Comparison of ENCODE assay signal across 21 mouse cellular contexts in the genomic region with DNA sequence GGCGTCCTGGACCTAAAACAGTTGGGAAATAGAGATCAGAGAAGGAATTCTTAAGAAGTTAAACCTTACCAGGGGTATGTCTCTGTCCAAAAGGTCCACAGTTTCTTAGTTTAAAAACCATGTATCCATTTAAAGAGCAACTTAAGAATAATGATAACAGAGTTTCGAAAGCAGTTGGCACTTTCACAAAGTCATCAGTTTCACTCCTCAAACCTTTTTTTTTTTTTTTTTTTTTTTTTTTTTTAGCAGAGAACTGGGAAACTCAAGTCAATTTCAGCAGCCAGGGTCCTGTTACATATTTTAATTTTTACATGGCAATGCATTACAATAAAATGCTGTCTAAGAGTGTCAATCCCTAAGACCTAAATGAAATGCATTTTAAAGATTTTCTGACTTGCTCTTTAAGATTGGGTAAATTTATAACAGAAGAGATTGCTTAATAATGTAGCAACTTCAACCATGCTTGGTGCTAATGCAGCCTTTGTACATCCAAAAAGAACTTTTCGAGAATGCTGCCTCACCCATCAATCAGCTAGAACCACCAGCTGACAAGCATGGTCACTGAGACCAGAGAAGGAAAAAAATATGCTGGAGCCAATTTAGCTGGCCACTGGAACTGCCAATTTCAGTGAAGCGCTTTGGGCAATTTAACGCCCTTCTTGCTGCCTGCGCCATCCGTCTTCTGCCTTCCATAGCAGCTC.
"Had no signal": no experiment of that assay in that cellular context is flagged by ENCODE, and none has a peak within 500 bp of the region (broad histone marks: within the 10 kb centered on the region; RNA-seq: fewer than 3 reads in every experiment).

No protein-coding gene starts in this region.

- H3K4me3 ChIP-seq: layer of hippocampus, adult 2 months; limb, embryonic 10.5 days; limb, embryonic 13.5 days; midbrain, embryonic 12.5 days; midbrain, embryonic 15.5 days; neural tube, embryonic 12.5 days; neural tube, embryonic 15.5 days; stomach, embryonic 15.5 days had no signal

- H3K4me1 ChIP-seq: limb, embryonic 13.5 days; midbrain, embryonic 15.5 days; neural tube, embryonic 12.5 days; neural tube, embryonic 15.5 days; stomach, embryonic 15.5 days had no signal

- H3K36me3 ChIP-seq: limb, embryonic 10.5 days; limb, embryonic 13.5 days; midbrain, embryonic 12.5 days; midbrain, embryonic 15.5 days; neural tube, embryonic 12.5 days; neural tube, embryonic 15.5 days; stomach, embryonic 15.5 days had no signal

- H3K27me3 ChIP-seq: limb, embryonic 13.5 days; midbrain, embryonic 15.5 days; stomach, embryonic 15.5 days had no signal

- H3K9ac ChIP-seq: limb, embryonic 13.5 days; liver, embryonic 14.5 days; liver, postnatal 0 days; lung, embryonic 14.5 days; midbrain, embryonic 12.5 days; midbrain, embryonic 15.5 days; neural tube, embryonic 12.5 days; neural tube, embryonic 15.5 days; stomach, embryonic 15.5 days had no signal

- H3K4me2 ChIP-seq: limb, embryonic 13.5 days; lung, embryonic 14.5 days; midbrain, embryonic 12.5 days; midbrain, embryonic 15.5 days; neural tube, embryonic 12.5 days; neural tube, embryonic 15.5 days; stomach, embryonic 15.5 days had no signal

- ATAC-seq: liver, postnatal 0 days; midbrain, embryonic 15.5 days had no signal

- H3K27ac ChIP-seq: kidney, postnatal 0 days; layer of hippocampus, adult 2 months; limb, embryonic 10.5 days; limb, embryonic 13.5 days; liver, embryonic 14.5 days; midbrain, embryonic 12.5 days; midbrain, embryonic 15.5 days; neural tube, embryonic 12.5 days; neural tube, embryonic 15.5 days; stomach, embryonic 15.5 days had no signal

- DNase-seq: kidney, postnatal 25 days; layer of hippocampus, adult 9-11 months; liver; liver, postnatal 0 days; lung, embryonic 14.5 days; lung, postnatal 10 days; lung, postnatal 4 days; right cerebral cortex, adult 18-20 months; right cerebral cortex, postnatal 14 days; right cerebral cortex, postnatal 4 days; thymus, postnatal 25 days had no signal

- H3K9me3 ChIP-seq: limb, embryonic 10.5 days; limb, embryonic 13.5 days; midbrain, embryonic 12.5 days; midbrain, embryonic 15.5 days; neural tube, embryonic 12.5 days; neural tube, embryonic 15.5 days; stomach, embryonic 15.5 days had no signal
